Comparison of ENCODE assay signal across 9 mouse cellular contexts in the genomic region with DNA sequence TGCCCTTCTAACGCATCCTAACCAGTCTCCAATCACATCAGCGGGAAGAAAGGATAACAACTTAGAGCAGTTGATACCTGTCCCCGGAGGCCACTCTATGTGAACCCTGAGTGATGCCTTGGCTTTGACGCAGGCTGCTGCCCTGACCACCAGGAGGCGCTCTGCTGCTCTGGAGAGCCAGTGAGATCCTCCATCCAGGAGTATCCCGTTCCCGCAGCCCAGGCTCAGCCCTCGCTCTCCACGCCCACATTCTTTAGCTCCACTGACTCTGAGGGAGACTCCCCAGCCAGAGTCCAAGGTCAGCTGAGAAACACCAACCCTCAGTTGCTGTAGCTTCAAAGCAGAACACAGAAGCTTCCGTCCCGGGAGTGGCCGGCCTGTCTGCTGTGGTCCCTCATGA.
DNase-seq lines count a peak whose midpoint lies in the region; ATAC-seq and TF ChIP-seq lines count a peak whose summit lies in the region.
"Had no signal": no experiment of that assay in that cellular context is flagged by ENCODE, and none has a peak within 500 bp of the region (broad histone marks: within the 10 kb centered on the region; RNA-seq: fewer than 3 reads in every experiment).

No protein-coding gene starts in this region.

- no peak overlapping the region for H3K27ac ChIP-seq in hindbrain, postnatal 0 days
- H3K27ac ChIP-seq in limb, embryonic 11.5 days (replicated peaks; ENCODE audit: low read depth, low read length): no peak overlapping the region

- TF ChIP-seq CTCF in hindbrain, postnatal 0 days (IDR thresholded peaks at IDR 0.05; ENCODE audit: low read depth): peak; percentile 82

- ATAC-seq in hindbrain, postnatal 0 days: no peak
- peak; percentile 67 for ATAC-seq in limb, embryonic 11.5 days (ENCODE audit: insufficient number of reproducible peaks, low FRiP score, low TSS enrichment, low read depth)
- ATAC-seq in megakaryocyte progenitor cell, adult 5-6 weeks (replicated peaks; ENCODE audit: poor library complexity): no peak

- H3K4me1 ChIP-seq in hindbrain, postnatal 0 days (ENCODE audit: insufficient read depth, low read length): no peaks in the 10 kb centered on the region
- peaks cover 3% of the 10 kb centered on the region; the same call in 1 of the 2 replicates for H3K4me1 ChIP-seq in limb, embryonic 11.5 days (ENCODE audit: control insufficient read depth, insufficient read depth, low read length)

- no peak overlapping the region for H3K4me2 ChIP-seq in hindbrain, postnatal 0 days (ENCODE audit: low read depth, low read length)
- H3K4me2 ChIP-seq in limb, embryonic 11.5 days (ENCODE audit: low read depth, severe bottlenecking): no peak overlapping the region

- no peaks in the 10 kb centered on the region for H3K9me3 ChIP-seq in hindbrain, postnatal 0 days (ENCODE audit: low read length)
- no peaks in the 10 kb centered on the region; the same call in 1 of the 2 replicates for H3K9me3 ChIP-seq in limb, embryonic 11.5 days (ENCODE audit: control insufficient read depth, low read length)

- H3K27me3 ChIP-seq in hindbrain, postnatal 0 days (ENCODE audit: insufficient read depth, low read length): no peaks in the 10 kb centered on the region
- no peaks in the 10 kb centered on the region for H3K27me3 ChIP-seq in limb, embryonic 11.5 days (ENCODE audit: control insufficient read depth, insufficient read depth, low read length)

- no peak overlapping the region for H3K4me3 ChIP-seq in hindbrain, postnatal 0 days (ENCODE audit: low read length)
- H3K4me3 ChIP-seq in limb, embryonic 11.5 days (ENCODE audit: low read depth, low read length): no peak overlapping the region
- H3K4me3 ChIP-seq: erythroblast, embryonic 14.5 days had no signal

- DNase-seq in gastrocnemius, postnatal 10 days: peak; percentile 55
- no peak for DNase-seq in gastrocnemius, adult 18-20 months (ENCODE audit: low spot score)
- DNase-seq in Muller cell, postnatal 12 days (ENCODE audit: inconsistent ontology term): peak; percentile 75
- peak; percentile 91 for DNase-seq in embryo, embryonic 11 days
- DNase-seq in hindbrain, postnatal 0 days (ENCODE audit: low spot score): peak; percentile 69
- peak; percentile 90 for DNase-seq in limb, embryonic 11.5 days (ENCODE audit: low spot score)
- DNase-seq in ovary, postnatal 14 days (ENCODE audit: low spot score): peak; percentile 21

- 14% methylated on average over 12 of the region's 12 CpGs for WGBS in hindbrain, postnatal 0 days
- WGBS in limb, embryonic 11.5 days: 7% methylated on average over 12 of the region's 12 CpGs

- no peaks in the 10 kb centered on the region for H3K36me3 ChIP-seq in hindbrain, postnatal 0 days (ENCODE audit: insufficient read depth, low read length)
- H3K36me3 ChIP-seq in limb, embryonic 11.5 days (ENCODE audit: control insufficient read depth, insufficient read depth, low read length): no peaks in the 10 kb centered on the region

- no peak overlapping the region for H3K9ac ChIP-seq in hindbrain, postnatal 0 days (replicated peaks; ENCODE audit: low read length)
- H3K9ac ChIP-seq in limb, embryonic 11.5 days (ENCODE audit: low read length): no peak overlapping the region
